Mouse (Mus musculus): Measurements from ENCODE around the gene Man1a.

GRCm38 (mm10) chr10:54009154-54009553 is 67.3 kb downstream of the Man1a start:
- TF ChIP-seq ZC3H11A (IDR thresholded peaks at IDR 0.05; ENCODE audit: borderline replicate concordance, low read depth, low read length) = no peak
- TF ChIP-seq ZNF384 (IDR thresholded peaks at IDR 0.05; ENCODE audit: low read depth, low read length) = no peak
- no peak for TF ChIP-seq HCFC1 (IDR thresholded peaks at IDR 0.05; ENCODE audit: borderline replicate concordance, insufficient read depth, low read length)
- no peak for TF ChIP-seq MAFK (IDR thresholded peaks at IDR 0.05; ENCODE audit: insufficient read depth, low read depth, low read length)
- TF ChIP-seq CHD2 (IDR thresholded peaks at IDR 0.05; ENCODE audit: low read depth, low read length) = no peak

Data from ES-E14 (cell line).